Mouse (Mus musculus) C2C12 (cell line): ENCODE data around the gene Mrtfb. TPM values are rescaled to one million over a fixed set of nuclear protein-coding genes. Genes with fewer than 3 reads are reported as not detected.

Experiments
- H3K27me3 ChIP-seq: one replicate; pipeline ENCODE4 v1.6.1; 2011; ENCODE audit not compliant: control insufficient read depth, insufficient read depth, insufficient read length
- H3K36me3 ChIP-seq: one replicate; pipeline ENCODE4 v1.6.1; 2011; ENCODE audit not compliant: control insufficient read depth, insufficient read depth
- H3K4me3 ChIP-seq: one replicate; pipeline ENCODE4 v1.5.1; 2011; ENCODE audit warnings: mild to moderate bottlenecking, control low read depth; ENCODE audit not compliant: poor library complexity, insufficient read depth, severe bottlenecking
- H3K79me2 ChIP-seq: one replicate; pipeline ENCODE4 v1.6.1; 2011; ENCODE audit not compliant: control insufficient read depth, insufficient read depth
- H3K79me3 ChIP-seq: one replicate; pipeline ENCODE4 v1.6.1; 2011; ENCODE audit warnings: low read depth, control low read depth
- H3ac ChIP-seq: one replicate; pipeline ENCODE3; 2011; ENCODE audit warnings: low read depth; ENCODE audit not compliant: control insufficient read depth, insufficient read length
- CEBPB ChIP-seq: IDR thresholded peaks from one replicate; pipeline ENCODE4 v1.6.1; 2011; ENCODE audit warnings: low read depth, mild to moderate bottlenecking, control low read depth, moderate library complexity
- CTCF ChIP-seq: IDR thresholded peaks from one replicate; pipeline ENCODE4 v1.5.1; 2011; ENCODE audit not compliant: control insufficient read depth, insufficient read depth, insufficient read length
- FOSL1 ChIP-seq: IDR thresholded peaks from one replicate; pipeline ENCODE4 v1.8.0; 2011; ENCODE audit warnings: mild to moderate bottlenecking, low read length; ENCODE audit not compliant: poor library complexity, insufficient read depth, severe bottlenecking
- MAX ChIP-seq: IDR thresholded peaks from one replicate; pipeline ENCODE4 v1.6.1; 2011; ENCODE audit warnings: mild to moderate bottlenecking, control low read depth
- MYOD1 ChIP-seq: IDR thresholded peaks from one replicate; pipeline ENCODE4 v1.6.1; 2011; ENCODE audit warnings: low read depth; ENCODE audit not compliant: control insufficient read depth, insufficient read length
- MYOG ChIP-seq: IDR thresholded peaks from one replicate; pipeline ENCODE4 v1.6.1; 2011; ENCODE audit not compliant: control insufficient read depth, insufficient read length; ENCODE audit errors: extremely low read depth
- USF1 ChIP-seq: IDR thresholded peaks from one replicate; pipeline ENCODE4 v1.6.1; 2011; ENCODE audit warnings: low read depth, mild to moderate bottlenecking, control low read depth, moderate library complexity
- polyA plus RNA-seq: library from polyadenylated mRNA; unstranded; fragments of >200 nt; fragmentation: generic; extraction: Trizol; gene quantifications from one replicate; pipeline ENCODE4 v1.2.1, GENCODE M21; 2012; ENCODE audit warnings: missing spikeins

The Mrtfb gene
- polyA plus RNA-seq, 1 experiment: 6.6 TPM

GRCm38 (mm10) chr16:13435627-13436026 lies 179.3 kb downstream of the Mrtfb start:
- no peak overlapping the region for H3K4me3 ChIP-seq
- no peak overlapping the region for H3ac ChIP-seq
- no peaks in the 10 kb centered on the region for H3K79me2 ChIP-seq

GRCm38 (mm10) chr16:13437037-13437769 lies 180.9 kb downstream of the Mrtfb start:
- Histone ChIP-seq H3K36me3 (no peaks in the 10 kb centered on the region), H3ac (peak overlapping the region; percentile 52), H3K27me3 (no peaks in the 10 kb centered on the region), H3K79me2 (no peaks in the 10 kb centered on the region), H3K4me3 (peak overlapping the region; percentile 46), H3K79me3 (no peaks in the 10 kb centered on the region)
- TF ChIP-seq USF1 (peak; percentile 6), CEBPB (no peak), FOSL1 (no peak), CTCF (no peak), MYOG (no peak), MAX (no peak)

More at GRCm38 (mm10) chr16:13435627-13436026, 179.3 kb downstream of the Mrtfb start:
- TF ChIP-seq MAX (no peak), FOSL1 (no peak), CEBPB (no peak), USF1 (no peak), MYOD1 (no peak), MYOG (no peak), CTCF (no peak)
- no peaks in the 10 kb centered on the region for H3K36me3 ChIP-seq
- H3K27me3 ChIP-seq: no peaks in the 10 kb centered on the region
- H3K79me3 ChIP-seq: no peaks in the 10 kb centered on the region

- no peak for TF ChIP-seq MYOD1
- TF ChIP-seq USF1: peak; percentile 98
- TF ChIP-seq MAX: peak; percentile 77
- Histone ChIP-seq H3K27me3 (no peaks in the 10 kb centered on the region), H3ac (peak overlapping the region; percentile 52), H3K79me2 (no peaks in the 10 kb centered on the region), H3K36me3 (no peaks in the 10 kb centered on the region), H3K79me3 (no peaks in the 10 kb centered on the region), H3K4me3 (peak overlapping the region; percentile 46)
These were observed 181.6 kb downstream of the Mrtfb start for GRCm38 (mm10) chr16:13437770-13438372.

- TF ChIP-seq USF1 (no peak), MAX (no peak), CTCF (peak; percentile 78), CEBPB (no peak), FOSL1 (no peak), MYOD1 (no peak), MYOG (no peak)
- Histone ChIP-seq H3K79me3 (no peaks in the 10 kb centered on the region), H3K27me3 (no peaks in the 10 kb centered on the region)
These were observed 184.2 kb downstream of the Mrtfb start for GRCm38 (mm10) chr16:13440468-13440867.

GRCm38 (mm10) chr16:13443764-13444163 lies 187.5 kb downstream of the Mrtfb start:
- Histone ChIP-seq H3K79me2 (no peaks in the 10 kb centered on the region), H3K27me3 (no peaks in the 10 kb centered on the region), H3K36me3 (no peaks in the 10 kb centered on the region), H3K4me3 (no peak overlapping the region), H3K79me3 (no peaks in the 10 kb centered on the region), H3ac (no peak overlapping the region)
- TF ChIP-seq MAX: no peak
- TF ChIP-seq MYOD1: no peak
- no peak for TF ChIP-seq FOSL1
- no peak for TF ChIP-seq USF1
- no peak for TF ChIP-seq CEBPB
- no peak for TF ChIP-seq CTCF
- TF ChIP-seq MYOG: no peak

More at GRCm38 (mm10) chr16:13440468-13440867, 184.2 kb downstream of the Mrtfb start:
- Histone ChIP-seq H3ac (no peak overlapping the region), H3K4me3 (no peak overlapping the region), H3K36me3 (no peaks in the 10 kb centered on the region), H3K79me2 (no peaks in the 10 kb centered on the region)

GRCm38 (mm10) chr16:13445461-13445860 lies 189.2 kb downstream of the Mrtfb start:
- H3K36me3 ChIP-seq: no peaks in the 10 kb centered on the region
- TF ChIP-seq USF1 (no peak), FOSL1 (no peak), CTCF (no peak), MYOG (no peak), MYOD1 (no peak), MAX (no peak), CEBPB (no peak)
- no peak overlapping the region for H3K4me3 ChIP-seq
- no peaks in the 10 kb centered on the region for H3K79me3 ChIP-seq
- H3K27me3 ChIP-seq: no peaks in the 10 kb centered on the region
- no peaks in the 10 kb centered on the region for H3K79me2 ChIP-seq
- H3ac ChIP-seq: no peak overlapping the region
